Mouse (Mus musculus): ENCODE measurements around the gene Khk.

Gene Khk

GRCm38 (mm10) chr5:30934725-30935461, 13.7 kb downstream of the Khk start:
- no peak for DNase-seq (ENCODE audit: low spot score in 2 of 2)

- DNase-seq (ENCODE audit: low spot score in 2 of 2): no peak
Observed at GRCm38 (mm10) chr5:30943004-30943403, 21.8 kb downstream of the Khk start.

- DNase-seq (ENCODE audit: low spot score in 2 of 2): no peak
Observed at GRCm38 (mm10) chr5:30944344-30944743, 23.1 kb downstream of the Khk start.

GRCm38 (mm10) chr5:30944956-30945781, 23.9 kb downstream of the Khk start, which contains the start of gene Cgref1:
TSS of gene Cgref1 (minus strand) at chr5:30945591.
- peak in 1 of 2 experiments; percentile 53 for DNase-seq (ENCODE audit: low spot score in 2 of 2)

- no peak for DNase-seq (ENCODE audit: low spot score in 2 of 2)
Observed at GRCm38 (mm10) chr5:30948620-30949019, 27.4 kb downstream of the Khk start.

- peak; percentile 79 to 91 for DNase-seq (ENCODE audit: low spot score in 2 of 2)
Observed at GRCm38 (mm10) chr5:30949654-30950326, 28.6 kb downstream of the Khk start.

- no peak for DNase-seq (ENCODE audit: low spot score in 2 of 2)
Observed at GRCm38 (mm10) chr5:30950451-30950850, 29.2 kb downstream of the Khk start.

- DNase-seq (ENCODE audit: low spot score in 2 of 2): no peak
Observed at GRCm38 (mm10) chr5:30950922-30951321, 29.7 kb downstream of the Khk start.

GRCm38 (mm10) chr5:30951706-30952105, 30.5 kb downstream of the Khk start:
- DNase-seq (ENCODE audit: low spot score in 2 of 2): no peak

- DNase-seq (ENCODE audit: low spot score in 2 of 2): no peak
Observed at GRCm38 (mm10) chr5:30952551-30952950, 31.3 kb downstream of the Khk start.

GRCm38 (mm10) chr5:30954065-30954464, 32.8 kb downstream of the Khk start:
- DNase-seq (ENCODE audit: low spot score in 2 of 2): no peak

GRCm38 (mm10) chr5:30954556-30954955, 33.3 kb downstream of the Khk start:
- DNase-seq (ENCODE audit: low spot score in 2 of 2): no peak

GRCm38 (mm10) chr5:30955751-30956150, 34.5 kb downstream of the Khk start:
- DNase-seq (ENCODE audit: low spot score in 2 of 2): no peak

GRCm38 (mm10) chr5:30957891-30958290, 36.7 kb downstream of the Khk start:
- no peak for DNase-seq (ENCODE audit: low spot score in 2 of 2)

GRCm38 (mm10) chr5:30959198-30959854, 38.1 kb downstream of the Khk start:
- no peak for DNase-seq (ENCODE audit: low spot score in 2 of 2)

GRCm38 (mm10) chr5:30959966-30960501, 38.8 kb downstream of the Khk start, which contains the start of gene Preb:
TSS of gene Preb (minus strand) at chr5:30960361.
- DNase-seq (ENCODE audit: low spot score in 2 of 2): peak; percentile 97 to 99

- no peak for DNase-seq (ENCODE audit: low spot score in 2 of 2)
Observed at GRCm38 (mm10) chr5:30960814-30961213, 39.6 kb downstream of the Khk start.

- no peak for DNase-seq (ENCODE audit: low spot score in 2 of 2)
Observed at GRCm38 (mm10) chr5:30961545-30962505, 40.6 kb downstream of the Khk start.

- DNase-seq (ENCODE audit: low spot score in 2 of 2): no peak
Observed at GRCm38 (mm10) chr5:30963916-30964315, 42.7 kb downstream of the Khk start.

- no peak for DNase-seq (ENCODE audit: low spot score in 2 of 2)
Observed at GRCm38 (mm10) chr5:30966189-30966588, 45.0 kb downstream of the Khk start.

Measured in cerebellum, postnatal 4 days (tissue).